Comparison of ENCODE assay signal across 18 mouse cellular contexts in the genomic region with DNA sequence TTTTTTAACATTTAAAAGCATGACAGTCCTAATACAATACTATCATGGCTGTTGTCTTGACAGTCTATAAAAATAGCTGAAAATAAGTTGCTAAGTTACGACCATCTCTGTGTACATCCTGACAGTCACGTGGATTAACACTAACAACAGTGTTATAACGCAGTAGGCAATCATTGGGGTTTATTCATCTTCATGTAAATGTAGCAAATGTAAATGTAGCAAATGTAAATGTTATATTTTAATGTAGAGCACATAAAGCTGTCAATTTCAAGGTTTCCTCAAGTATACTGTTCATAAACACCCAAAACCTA. TPM values are rescaled to one million over a fixed set of nuclear protein-coding genes. Genes with fewer than 3 reads are reported as not detected.
A peak's percentile ranks its signal among the peaks of the same experiment; 100 is the strongest.
DNase-seq lines count a peak whose midpoint lies in the region; ATAC-seq lines count a peak whose summit lies in the region.
"Had no signal": no experiment of that assay in that cellular context is flagged by ENCODE, and none has a peak within 500 bp of the region (broad histone marks: within the 10 kb centered on the region; RNA-seq: fewer than 3 reads in every experiment).

No protein-coding gene starts in this region.

- H3K36me3 ChIP-seq in hindbrain, embryonic 12.5 days, result no peaks in the 10 kb centered on the region
- no peaks in the 10 kb centered on the region for H3K36me3 ChIP-seq in hindbrain, embryonic 16.5 days (ENCODE audit: control insufficient read depth, insufficient read depth, low read length)
- H3K36me3 ChIP-seq in embryonic facial prominence, embryonic 15.5 days, result no peaks in the 10 kb centered on the region
- no peaks in the 10 kb centered on the region for H3K36me3 ChIP-seq in forebrain, embryonic 16.5 days (ENCODE audit: control insufficient read depth, insufficient read depth)
- no peaks in the 10 kb centered on the region for H3K36me3 ChIP-seq in limb, embryonic 15.5 days
- H3K36me3 ChIP-seq: heart, embryonic 15.5 days had no signal

- no peak overlapping the region for H3K9ac ChIP-seq in hindbrain, embryonic 12.5 days
- H3K9ac ChIP-seq in hindbrain, embryonic 16.5 days (ENCODE audit: low read depth, low read length), result no peak overlapping the region
- H3K9ac ChIP-seq in embryonic facial prominence, embryonic 15.5 days, result no peak overlapping the region
- no peak overlapping the region for H3K9ac ChIP-seq in forebrain, embryonic 16.5 days (replicated peaks; ENCODE audit: low read depth, low read length)
- H3K9ac ChIP-seq in limb, embryonic 15.5 days, result no peak overlapping the region
- H3K9ac ChIP-seq: heart, embryonic 15.5 days had no signal

- H3K4me1 ChIP-seq in hindbrain, embryonic 12.5 days, result no peaks in the 10 kb centered on the region
- no peaks in the 10 kb centered on the region for H3K4me1 ChIP-seq in hindbrain, embryonic 16.5 days (ENCODE audit: control insufficient read depth, insufficient read depth, low read depth, low read length)
- no peaks in the 10 kb centered on the region for H3K4me1 ChIP-seq in embryonic facial prominence, embryonic 15.5 days
- H3K4me1 ChIP-seq in forebrain, embryonic 16.5 days (replicated peaks; ENCODE audit: control insufficient read depth, insufficient read depth, low read length), result no peaks in the 10 kb centered on the region
- no peaks in the 10 kb centered on the region for H3K4me1 ChIP-seq in limb, embryonic 15.5 days
- H3K4me1 ChIP-seq: heart, embryonic 15.5 days had no signal

- H3K4me3 ChIP-seq in hindbrain, embryonic 12.5 days, result no peak overlapping the region
- no peak overlapping the region for H3K4me3 ChIP-seq in hindbrain, embryonic 16.5 days (ENCODE audit: low read length)
- H3K4me3 ChIP-seq in embryonic facial prominence, embryonic 15.5 days (replicated peaks), result no peak overlapping the region
- H3K4me3 ChIP-seq in forebrain, embryonic 16.5 days (replicated peaks; ENCODE audit: low read length), result no peak overlapping the region
- H3K4me3 ChIP-seq in limb, embryonic 15.5 days, result no peak overlapping the region
- H3K4me3 ChIP-seq: erythroblast, embryonic 14.5 days had no signal

- no peaks in the 10 kb centered on the region for H3K27me3 ChIP-seq in hindbrain, embryonic 12.5 days
- no peaks in the 10 kb centered on the region for H3K27me3 ChIP-seq in hindbrain, embryonic 16.5 days (replicated peaks; ENCODE audit: control insufficient read depth, insufficient read depth, low read length)
- H3K27me3 ChIP-seq in embryonic facial prominence, embryonic 15.5 days, result no peaks in the 10 kb centered on the region
- H3K27me3 ChIP-seq in forebrain, embryonic 16.5 days (replicated peaks; ENCODE audit: control insufficient read depth, insufficient read depth, low read length), result no peaks in the 10 kb centered on the region
- no peaks in the 10 kb centered on the region for H3K27me3 ChIP-seq in limb, embryonic 15.5 days
- H3K27me3 ChIP-seq: CH12.LX; heart, embryonic 15.5 days had no signal

- peaks cover 37% of the 10 kb centered on the region for H3K9me3 ChIP-seq in hindbrain, embryonic 12.5 days (replicated peaks)
- H3K9me3 ChIP-seq in hindbrain, embryonic 16.5 days (ENCODE audit: control insufficient read depth, low read length), result peaks cover 30% of the 10 kb centered on the region
- H3K9me3 ChIP-seq in embryonic facial prominence, embryonic 15.5 days (replicated peaks), result peaks cover 18% of the 10 kb centered on the region
- peaks cover 24% of the 10 kb centered on the region for H3K9me3 ChIP-seq in forebrain, embryonic 16.5 days (ENCODE audit: control insufficient read depth, low read length)
- no peaks in the 10 kb centered on the region; the same call in 1 of the 2 replicates for H3K9me3 ChIP-seq in limb, embryonic 15.5 days

- WGBS in hindbrain, embryonic 12.5 days, result 77% methylated on average over 3 of the region's 3 CpGs
- 75% methylated on average over 3 of the region's 3 CpGs for WGBS in hindbrain, embryonic 16.5 days
- 74% methylated on average over 3 of the region's 3 CpGs for WGBS in embryonic facial prominence, embryonic 15.5 days
- WGBS in forebrain, embryonic 16.5 days, result 71% methylated on average over 3 of the region's 3 CpGs
- 75% methylated on average over 3 of the region's 3 CpGs for WGBS in limb, embryonic 15.5 days

- no peak overlapping the region for H3K27ac ChIP-seq in hindbrain, embryonic 12.5 days
- no peak overlapping the region for H3K27ac ChIP-seq in hindbrain, embryonic 16.5 days (ENCODE audit: low read depth, low read length)
- H3K27ac ChIP-seq in embryonic facial prominence, embryonic 15.5 days (replicated peaks), result no peak overlapping the region
- no peak overlapping the region for H3K27ac ChIP-seq in forebrain, embryonic 16.5 days (ENCODE audit: low read length)
- H3K27ac ChIP-seq in limb, embryonic 15.5 days, result no peak overlapping the region
- H3K27ac ChIP-seq: heart, embryonic 15.5 days had no signal

- no peak overlapping the region for H3K4me2 ChIP-seq in hindbrain, embryonic 12.5 days (replicated peaks)
- H3K4me2 ChIP-seq in hindbrain, embryonic 16.5 days (ENCODE audit: low read length), result no peak overlapping the region
- H3K4me2 ChIP-seq in embryonic facial prominence, embryonic 15.5 days (replicated peaks), result no peak overlapping the region
- H3K4me2 ChIP-seq in forebrain, embryonic 16.5 days (ENCODE audit: low read length), result no peak overlapping the region
- H3K4me2 ChIP-seq in limb, embryonic 15.5 days, result no peak overlapping the region

- peak; percentile 40; the same call in 1 of the 2 replicates for ATAC-seq in hindbrain, embryonic 12.5 days (ENCODE audit: low FRiP score)
- ATAC-seq in hindbrain, embryonic 16.5 days, result no peak
- 0 out of 2 replicates have a peak, but pooled peaks have one; percentile 41 for ATAC-seq in embryonic facial prominence, embryonic 15.5 days (ENCODE audit: insufficient number of reproducible peaks, low FRiP score, low TSS enrichment, low read depth)
- ATAC-seq in forebrain, embryonic 16.5 days, result peak; percentile 59; the same call in 1 of the 2 replicates
- 0 out of 2 replicates have a peak, but pooled peaks have one; percentile 47 for ATAC-seq in limb, embryonic 15.5 days (ENCODE audit: insufficient number of reproducible peaks, low FRiP score, low TSS enrichment, low read depth)

- no peak for DNase-seq in spleen, adult 18-20 months
- DNase-seq in thymus, adult 18-20 months, result no peak
- no peak for DNase-seq in adrenal gland, postnatal 36 days
- DNase-seq: lung, adult 18-20 months had no signal

RNA-seq across cellular contexts. Expression of a gene that starts 21.8 kb away (rescaled TPM):
- polyA plus RNA-seq in hindbrain, embryonic 12.5 days (2016; fragmentation: Nextera tagmentation; extraction: Ambion mirVana), result not detected in 2 replicates
- not detected in 2 replicates for polyA plus RNA-seq in hindbrain, embryonic 16.5 days (2015; fragmentation: Nextera tagmentation; extraction: Ambion mirVana)
- polyA plus RNA-seq in embryonic facial prominence, embryonic 15.5 days (2015; fragmentation: Nextera tagmentation; extraction: Ambion mirVana), result 0.23 TPM in 1 of 2 replicates, not detected in the other
- not detected in 2 replicates for polyA plus RNA-seq in forebrain, embryonic 16.5 days (2015; fragmentation: Nextera tagmentation; extraction: Ambion mirVana)
- polyA plus RNA-seq in limb, embryonic 15.5 days (2015; fragmentation: Nextera tagmentation; extraction: Ambion mirVana), result not detected in 2 replicates
- total RNA-seq in adrenal gland, postnatal 36 days (2021), result not detected
- total RNA-seq: adrenal gland, adult 8-10 months; CH12.LX; gastrocnemius, postnatal 10 days; left cerebral cortex, adult 8-10 months; megakaryocyte-erythroid progenitor cell, adult 5-6 weeks had no signal
- polyA plus RNA-seq: cortical plate, adult 2 months; erythroblast, embryonic 14.5 days; heart, embryonic 15.5 days; stomach, embryonic 16.5 days had no signal

RNA-seq across cellular contexts. Expression of a gene that starts 30.9 kb away (rescaled TPM):
- polyA plus RNA-seq in hindbrain, embryonic 12.5 days (2016; fragmentation: Nextera tagmentation; extraction: Ambion mirVana), result not detected in 2 replicates
- not detected in 2 replicates for polyA plus RNA-seq in hindbrain, embryonic 16.5 days (2015; fragmentation: Nextera tagmentation; extraction: Ambion mirVana)
- polyA plus RNA-seq in embryonic facial prominence, embryonic 15.5 days (2015; fragmentation: Nextera tagmentation; extraction: Ambion mirVana), result 0.20 and 0.25 TPM in 2 replicates
- not detected in 2 replicates for polyA plus RNA-seq in forebrain, embryonic 16.5 days (2015; fragmentation: Nextera tagmentation; extraction: Ambion mirVana)
- polyA plus RNA-seq in limb, embryonic 15.5 days (2015; fragmentation: Nextera tagmentation; extraction: Ambion mirVana), result 0.12 TPM in 1 of 2 replicates, not detected in the other
- not detected for total RNA-seq in adrenal gland, postnatal 36 days (2021)
- total RNA-seq: adrenal gland, adult 8-10 months; CH12.LX; gastrocnemius, postnatal 10 days; left cerebral cortex, adult 8-10 months; megakaryocyte-erythroid progenitor cell, adult 5-6 weeks had no signal
- polyA plus RNA-seq: erythroblast, embryonic 14.5 days; stomach, embryonic 16.5 days had no signal
